Mouse (Mus musculus) 3T3-L1 (cell line): Measurements from ENCODE around the gene Pax5.

ENCODE experiments used
- DNase-seq: peaks from one replicate; pipeline ENCODE4 v3.0.0-alpha.2; 2015; ENCODE audit warnings: low read depth, low spot score

Pax5 gene

GRCm38 (mm10) chr4:44705967-44706366 lies 4.3 kb downstream of the Pax5 start:
- no peak for DNase-seq

GRCm38 (mm10) chr4:44705151-44705550 lies 5.1 kb downstream of the Pax5 start:
- DNase-seq: no peak

- DNase-seq: no peak
These were observed 5.9 kb downstream of the Pax5 start for GRCm38 (mm10) chr4:44704369-44704745.

GRCm38 (mm10) chr4:44703686-44704368 lies 6.5 kb downstream of the Pax5 start:
- DNase-seq: no peak

- no peak for DNase-seq
These were observed 7.2 kb downstream of the Pax5 start for GRCm38 (mm10) chr4:44702891-44703685.

- DNase-seq: no peak
These were observed 8.2 kb downstream of the Pax5 start for GRCm38 (mm10) chr4:44702011-44702527.

- no peak for DNase-seq
These were observed 8.8 kb downstream of the Pax5 start for GRCm38 (mm10) chr4:44701513-44701912.

GRCm38 (mm10) chr4:44696676-44697075 lies 13.6 kb downstream of the Pax5 start:
- no peak for DNase-seq

GRCm38 (mm10) chr4:44694369-44694768 lies 15.9 kb downstream of the Pax5 start:
- DNase-seq: no peak

GRCm38 (mm10) chr4:44685582-44685981 lies 24.7 kb downstream of the Pax5 start:
- no peak for DNase-seq

GRCm38 (mm10) chr4:44680242-44680897 lies 29.9 kb downstream of the Pax5 start:
- no peak for DNase-seq

GRCm38 (mm10) chr4:44678641-44679040 lies 31.6 kb downstream of the Pax5 start:
- no peak for DNase-seq

GRCm38 (mm10) chr4:44678026-44678425 lies 32.3 kb downstream of the Pax5 start:
- DNase-seq: no peak

GRCm38 (mm10) chr4:44674973-44675372 lies 35.3 kb downstream of the Pax5 start:
- DNase-seq: no peak

GRCm38 (mm10) chr4:44673726-44674125 lies 36.6 kb downstream of the Pax5 start:
- no peak for DNase-seq

GRCm38 (mm10) chr4:44672216-44672937 lies 37.9 kb downstream of the Pax5 start:
- DNase-seq: no peak

GRCm38 (mm10) chr4:44671486-44671885 lies 38.8 kb downstream of the Pax5 start:
- no peak for DNase-seq

GRCm38 (mm10) chr4:44671035-44671434 lies 39.3 kb downstream of the Pax5 start:
- DNase-seq: no peak

GRCm38 (mm10) chr4:44670380-44670779 lies 39.9 kb downstream of the Pax5 start:
- no peak for DNase-seq

- DNase-seq: peak; percentile 32
These were observed 40.7 kb downstream of the Pax5 start for GRCm38 (mm10) chr4:44669485-44670181.

GRCm38 (mm10) chr4:44668574-44668973 lies 41.7 kb downstream of the Pax5 start:
- DNase-seq: no peak
